Mouse (Mus musculus): ENCODE data around the gene Fbxl18. TPM values are rescaled to one million over a fixed set of nuclear protein-coding genes. Genes with fewer than 3 reads are reported as not detected.

Gene Fbxl18
- polyA plus RNA-seq (2017; shearing (Covaris generic)): 5.2 TPM

GRCm38 (mm10) chr5:142894918-142895613 lies at the start of gene Fbxl18:
Fbxl18 (minus strand) TSS chr5:142895421.

GRCm38 (mm10) chr5:142906532-142907047 lies 11.4 kb upstream of the Fbxl18 start, which contains the start of gene Actb:
Actb (minus strand) TSS chr5:142906754.

GRCm38 (mm10) chr5:142817524-142818434 lies 77.4 kb downstream of the Fbxl18 start, which contains the start of gene Tnrc18:
Tnrc18 (minus strand) TSS chr5:142817662.

Other genes starting within 250 kb of the Fbxl18 start
- gene Slc29a4, start 202.9 kb downstream of the Fbxl18 start, polyA plus RNA-seq (2017; shearing (Covaris generic)): 1.7 TPM
- gene Tnrc18, start 77.8 kb downstream of the Fbxl18 start, polyA plus RNA-seq (2017; shearing (Covaris generic)): 22.3 TPM
- 4,088 TPM for gene Actb, start 11.3 kb upstream of the Fbxl18 start, polyA plus RNA-seq (2017; shearing (Covaris generic))
- 0.35 TPM for gene Fscn1, start 64.9 kb upstream of the Fbxl18 start, polyA plus RNA-seq (2017; shearing (Covaris generic))
- gene Rnf216, start 217.6 kb upstream of the Fbxl18 start, polyA plus RNA-seq (2017; shearing (Covaris generic)): 48.8 TPM